Mouse (Mus musculus) urinary bladder, postnatal 36 days (tissue): ENCODE measurements around the gene Socs5.

Experiments used
- DNase-seq, 2 experiments: peaks; one replicate each; pipeline ENCODE4 v3.0.0; 2022; ENCODE audit warnings: low spot score in 2 of 2, mixed read lengths in 1 of 2

The Socs5 gene

GRCm38 (mm10) chr17:87167407-87167806 lies 59.9 kb downstream of the Socs5 start:
- DNase-seq, result no peak

DNA sequence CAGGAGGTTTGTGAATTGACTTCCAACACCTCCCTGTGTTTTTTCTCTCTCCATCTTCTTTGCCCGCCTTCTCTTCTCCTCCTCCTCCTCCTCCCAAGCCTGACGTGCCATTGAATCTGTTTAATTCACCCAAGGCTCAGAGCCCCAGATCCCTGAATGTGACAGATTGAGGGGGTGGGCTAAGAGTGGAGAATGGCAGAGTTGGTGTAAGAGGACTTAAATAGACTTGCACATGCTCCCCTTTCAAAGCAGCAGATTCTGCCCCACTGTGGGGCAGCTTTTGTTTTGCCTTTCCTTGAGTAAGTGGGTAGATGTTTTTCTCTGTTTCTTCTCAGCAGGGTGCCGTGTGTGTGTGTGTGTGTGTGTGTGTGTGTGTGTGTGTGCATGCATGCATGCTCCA lies 61.6 kb downstream of the Socs5 start:
- DNase-seq, result no peak

GRCm38 (mm10) chr17:87170364-87170763 lies 62.9 kb downstream of the Socs5 start:
- no peak for DNase-seq

- DNase-seq, result no peak
Observed at GRCm38 (mm10) chr17:87172031-87172430, 64.6 kb downstream of the Socs5 start.

DNA sequence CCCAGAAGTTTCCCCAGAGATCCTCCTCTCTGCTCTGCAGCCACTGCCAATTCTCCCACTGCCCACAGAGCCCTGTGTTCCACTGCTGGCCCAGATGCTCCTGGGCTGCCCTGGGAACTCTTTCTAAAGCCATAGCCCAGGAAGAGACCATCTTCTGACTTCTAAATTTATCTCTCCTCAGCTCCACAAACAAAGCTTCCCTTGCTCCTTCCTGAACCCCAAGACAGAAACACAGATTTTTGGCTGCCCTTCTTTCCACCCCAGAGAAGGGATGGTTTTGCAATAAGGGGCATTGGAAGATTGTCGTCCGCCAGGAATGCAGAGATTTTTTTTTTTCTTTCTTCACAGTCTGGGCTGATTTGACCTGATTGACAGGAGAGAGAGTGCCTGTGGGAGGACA lies 66.5 kb downstream of the Socs5 start:
- no peak for DNase-seq

GRCm38 (mm10) chr17:87174651-87175331 lies 67.3 kb downstream of the Socs5 start:
- peak in 1 of 2 experiments; percentile 52 for DNase-seq

DNA sequence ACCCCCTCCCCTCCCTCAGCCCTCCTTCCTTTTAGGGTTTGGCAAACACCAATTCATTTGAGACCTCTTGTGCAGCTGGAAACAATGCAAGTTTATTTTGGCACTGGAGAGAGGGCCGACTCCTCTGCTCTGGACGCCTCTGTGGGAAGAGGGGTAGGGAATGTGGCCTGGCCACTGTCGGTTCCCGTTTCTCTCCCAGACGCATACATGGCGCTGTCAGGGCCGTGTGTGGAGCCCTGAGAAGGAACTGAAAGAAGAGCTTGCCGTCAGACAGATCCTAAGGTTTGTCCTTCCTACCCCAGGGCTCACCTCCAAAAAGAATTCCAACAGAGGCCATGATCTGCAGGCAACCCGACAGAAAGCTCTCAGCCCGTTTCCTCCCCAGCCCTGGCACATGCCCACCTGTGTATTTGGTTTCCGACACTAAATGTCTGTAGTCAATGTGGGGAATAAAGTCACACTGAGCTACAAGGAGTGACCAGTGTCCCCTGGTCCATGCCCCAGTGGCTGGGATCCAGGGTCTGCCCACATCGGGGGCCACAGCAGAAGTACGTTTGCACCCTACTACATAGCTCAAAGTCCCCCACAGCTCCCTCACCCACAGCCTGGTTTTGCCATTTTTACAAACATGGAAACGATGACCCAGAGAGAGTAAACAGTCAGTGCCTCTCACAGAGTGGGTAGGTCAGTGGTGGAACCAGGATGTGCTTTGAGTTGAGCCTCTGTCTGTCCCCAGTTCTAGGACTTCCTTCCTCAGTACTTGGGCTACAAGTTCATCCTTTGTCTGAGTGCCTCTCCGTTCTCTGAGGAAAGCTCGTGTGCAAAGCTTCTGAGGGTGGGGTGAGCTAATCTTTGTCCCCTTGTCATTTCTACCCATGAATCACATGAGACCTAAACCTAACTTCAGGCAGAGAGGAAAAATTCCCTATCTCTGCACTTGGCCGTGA lies 68.9 kb downstream of the Socs5 start:
- no peak for DNase-seq

GRCm38 (mm10) chr17:87178596-87179590 lies 71.4 kb downstream of the Socs5 start:
- peak in 1 of 2 experiments; percentile 25 for DNase-seq

GRCm38 (mm10) chr17:87179939-87180550 lies 72.6 kb downstream of the Socs5 start:
- no peak for DNase-seq

GRCm38 (mm10) chr17:87181683-87182346 lies 74.3 kb downstream of the Socs5 start:
- DNase-seq, result no peak

DNA sequence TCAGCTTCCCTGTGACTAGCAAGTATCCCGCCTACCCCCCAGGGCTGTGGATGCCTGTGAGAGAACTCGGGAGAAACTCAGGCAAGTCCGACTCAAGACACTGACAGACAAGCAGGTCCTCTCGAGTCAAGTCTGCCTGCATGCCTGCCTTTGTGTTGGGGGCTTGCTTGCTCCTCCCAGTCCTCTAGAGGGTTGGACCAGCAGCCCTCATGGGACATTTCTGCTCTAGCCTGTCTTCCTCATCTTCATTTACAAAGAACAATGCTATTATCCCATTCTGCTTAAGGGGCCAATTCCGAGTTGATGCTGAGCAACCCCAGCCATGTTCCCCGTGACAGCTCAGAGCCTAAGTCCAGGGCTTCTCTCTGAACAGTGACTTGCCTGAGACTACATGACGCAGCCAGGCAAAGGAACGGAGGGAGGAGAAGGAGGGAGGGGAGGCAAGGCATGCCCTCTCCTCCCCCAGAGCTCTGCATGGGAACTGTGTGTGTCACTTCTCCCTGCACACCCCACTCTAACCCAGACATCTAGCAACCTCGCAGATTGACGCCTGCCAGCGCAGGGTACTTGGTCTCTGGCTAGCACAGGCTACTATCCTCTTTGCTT lies 78.1 kb downstream of the Socs5 start:
- no peak for DNase-seq

DNA sequence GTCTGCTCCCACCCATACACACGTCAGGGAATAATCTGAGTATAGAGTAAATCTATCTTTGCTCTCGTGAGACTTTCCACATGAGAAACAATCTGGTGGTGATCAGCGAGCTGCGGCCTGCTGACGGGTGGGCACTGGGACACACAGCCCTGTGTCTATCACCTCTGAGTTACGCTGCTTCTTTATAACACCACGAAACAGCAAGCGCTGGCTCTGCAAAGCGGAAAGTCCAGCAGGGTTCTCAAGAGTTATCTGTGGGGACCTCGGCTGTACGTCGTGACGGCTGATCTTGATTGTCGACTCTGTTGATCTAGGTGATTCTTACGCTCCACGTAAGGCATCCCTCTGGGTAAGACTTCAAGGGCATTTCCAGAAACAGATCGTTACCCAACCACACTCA lies 79.5 kb downstream of the Socs5 start:
- no peak for DNase-seq
